Mouse (Mus musculus) kidney, postnatal 25 days (tissue): ENCODE data around the gene Olfr771.
"Not testable (repeated sequence)": the region's sequence is repeated elsewhere in the genome, so short reads cannot be mapped to it uniquely, and the experiment has no call there.

ENCODE experiments used
- DNase-seq, 2 experiments: peaks; one replicate each; pipeline ENCODE4 v3.0.0; 2021; ENCODE audit warnings: mixed read lengths in 2 of 2

The Olfr771 gene

GRCm38 (mm10) chr10:129164651-129165050 lies at the start of gene Olfr771:
Olfr771 (minus strand) TSS chr10:129164751.
- no peak for DNase-seq

GRCm38 (mm10) chr10:129187319-129187718 lies 22.8 kb upstream of the Olfr771 start, which contains the start of gene Olfr773:
Olfr773 (minus strand) TSS chr10:129187419.
- DNase-seq, result not testable (repeated sequence)

DNA sequence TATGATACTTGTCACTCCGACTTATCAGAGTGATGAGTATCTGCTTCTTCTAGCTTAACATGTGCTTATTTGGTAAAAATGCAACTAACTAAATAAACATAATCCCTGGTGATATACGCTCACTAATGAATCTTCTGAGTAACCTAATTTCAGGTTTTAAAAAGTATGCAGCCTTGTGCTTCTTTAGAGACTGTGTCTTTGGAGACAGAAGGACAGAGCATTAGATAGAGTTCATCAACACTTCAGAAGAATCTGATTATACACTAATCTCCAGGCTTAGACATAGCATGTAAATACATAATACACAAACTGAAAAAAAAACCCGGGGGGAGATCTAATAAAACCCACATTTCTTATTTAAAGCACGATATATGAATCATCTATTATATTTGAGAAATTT lies 13.3 kb upstream of the Olfr771 start, which contains the start of gene Olfr772:
Gene Olfr772 (minus strand): TSS at position 101 of the 400 bp plus-strand sequence.
- not testable (repeated sequence) for DNase-seq

- no peak for DNase-seq
Measured at GRCm38 (mm10) chr10:129138898-129139297, 25.7 kb downstream of the Olfr771 start, which contains the start of gene Olfr770. Olfr770 (minus strand) TSS chr10:129138998.

GRCm38 (mm10) chr10:129117761-129118160 lies 46.8 kb downstream of the Olfr771 start, which contains the start of gene Olfr769:
Olfr769 (minus strand) TSS chr10:129117861.
- DNase-seq, result no peak

DNA sequence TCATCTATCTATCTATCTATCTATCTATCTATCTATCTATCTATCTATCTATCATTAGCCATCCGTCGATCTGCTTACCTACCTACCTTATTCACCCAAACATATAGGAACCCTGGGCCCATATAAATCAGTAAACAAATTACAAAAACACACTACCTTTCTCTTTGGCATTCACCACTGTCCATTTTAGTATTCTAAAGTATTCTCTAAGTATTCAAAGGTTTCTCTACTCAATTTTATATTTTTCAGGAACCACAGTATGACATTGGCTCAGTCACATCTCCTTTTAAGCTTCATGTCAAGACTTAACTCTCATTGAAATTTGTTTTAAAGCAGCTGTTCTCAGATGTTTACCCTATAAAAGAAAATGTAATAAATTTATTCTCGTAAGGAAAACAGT lies 49.4 kb downstream of the Olfr771 start:
- no peak for DNase-seq
